Mouse (Mus musculus) thymus, adult 18-20 months (tissue): Measurements from ENCODE around the gene Aida.
"Not testable (repeated sequence)": the region's sequence is repeated elsewhere in the genome, so short reads cannot be mapped to it uniquely, and the experiment has no call there.

Source experiments
- DNase-seq, 2 experiments: peaks; one replicate each; pipeline ENCODE4 v3.0.0; 2022; ENCODE audit warnings: mixed read lengths in 2 of 2

Aida gene

GRCm38 (mm10) chr1:183320708-183321107, 24.3 kb downstream of the Aida start:
- no peak for DNase-seq

GRCm38 (mm10) chr1:183322496-183322895, 26.1 kb downstream of the Aida start:
- DNase-seq, result not testable (repeated sequence)

GRCm38 (mm10) chr1:183323923-183324322, 27.5 kb downstream of the Aida start:
- no peak for DNase-seq

GRCm38 (mm10) chr1:183324433-183324832, 28.0 kb downstream of the Aida start:
- no peak for DNase-seq

- no peak for DNase-seq
Measured at GRCm38 (mm10) chr1:183327171-183327570, 30.8 kb downstream of the Aida start.

GRCm38 (mm10) chr1:183342902-183343301, 46.5 kb downstream of the Aida start:
- not testable (repeated sequence) for DNase-seq

- peak; percentile 79 to 82 for DNase-seq
Measured at GRCm38 (mm10) chr1:183344886-183345816, 48.8 kb downstream of the Aida start.

GRCm38 (mm10) chr1:183345817-183346195, 49.4 kb downstream of the Aida start:
- no peak for DNase-seq

- no peak for DNase-seq
Measured at GRCm38 (mm10) chr1:183349840-183350239, 53.5 kb downstream of the Aida start.

- no peak for DNase-seq
Measured at GRCm38 (mm10) chr1:183358901-183359300, 62.5 kb downstream of the Aida start.

- no peak for DNase-seq
Measured at GRCm38 (mm10) chr1:183362301-183362700, 65.9 kb downstream of the Aida start.

- no peak for DNase-seq
Measured at GRCm38 (mm10) chr1:183362729-183363576, 66.6 kb downstream of the Aida start.

GRCm38 (mm10) chr1:183363577-183363867, 67.1 kb downstream of the Aida start:
- no peak for DNase-seq

- DNase-seq, result no peak
Measured at GRCm38 (mm10) chr1:183366361-183366760, 70.0 kb downstream of the Aida start.

GRCm38 (mm10) chr1:183368601-183369400, 72.4 kb downstream of the Aida start:
- DNase-seq, result peak in 1 of 2 experiments; percentile 56

GRCm38 (mm10) chr1:183369427-183370014, 73.1 kb downstream of the Aida start, which contains the start of gene Mia3:
Gene Mia3 (minus strand): TSS chr1:183369553.
- peak; percentile 89 to 92 for DNase-seq

GRCm38 (mm10) chr1:183374728-183375127, 78.3 kb downstream of the Aida start:
- DNase-seq, result no peak
